Mouse (Mus musculus): ENCODE measurements around the gene Nfic. TPM values are rescaled to one million over a fixed set of nuclear protein-coding genes. Genes with fewer than 3 reads are reported as not detected.

The Nfic gene
- polyA plus RNA-seq, 1 experiment from 2014 or later = 29.2 TPM

GRCm38 (mm10) chr10:81463531-81463930 is 8.1 kb upstream of the Nfic start:
- H3K9ac ChIP-seq (ENCODE audit: low read depth, low read length) = no peak overlapping the region
- no peak overlapping the region for H3K4me2 ChIP-seq (replicated peaks; ENCODE audit: low read depth)
- TF ChIP-seq CTCF (IDR thresholded peaks at IDR 0.05; ENCODE audit: low read depth) = no peak

GRCm38 (mm10) chr10:81462917-81463316 is 7.5 kb upstream of the Nfic start:
- H3K27ac ChIP-seq (ENCODE audit: low read depth, low read length) = no peak overlapping the region
- 82% methylated on average over 7 of the region's 7 CpGs for WGBS
- no peak for ATAC-seq
- no peak overlapping the region for H3K4me2 ChIP-seq (replicated peaks; ENCODE audit: low read depth)
- TF ChIP-seq CTCF (IDR thresholded peaks at IDR 0.05; ENCODE audit: low read depth) = no peak
- H3K36me3 ChIP-seq (ENCODE audit: control insufficient read depth, insufficient read depth) = no peaks in the 10 kb centered on the region
- H3K4me1 ChIP-seq (replicated peaks; ENCODE audit: control insufficient read depth, insufficient read depth, low read length) = peaks cover 4% of the 10 kb centered on the region
- no peaks in the 10 kb centered on the region for H3K9me3 ChIP-seq (ENCODE audit: control insufficient read depth)
- H3K4me3 ChIP-seq (ENCODE audit: low read depth, low read length) = no peak overlapping the region
- no peak overlapping the region for H3K9ac ChIP-seq (ENCODE audit: low read depth, low read length)
- peaks cover 57% of the 10 kb centered on the region for H3K27me3 ChIP-seq (replicated peaks; ENCODE audit: control insufficient read depth, insufficient read depth, low read length)

More at GRCm38 (mm10) chr10:81463531-81463930, 8.1 kb upstream of the Nfic start:
- peaks cover 4% of the 10 kb centered on the region for H3K4me1 ChIP-seq (replicated peaks; ENCODE audit: control insufficient read depth, insufficient read depth, low read length)
- H3K9me3 ChIP-seq (ENCODE audit: control insufficient read depth) = no peaks in the 10 kb centered on the region
- H3K4me3 ChIP-seq (ENCODE audit: low read depth, low read length) = no peak overlapping the region
- 64% methylated on average over 4 of the region's 4 CpGs for WGBS
- H3K36me3 ChIP-seq (ENCODE audit: control insufficient read depth, insufficient read depth) = no peaks in the 10 kb centered on the region
- H3K27ac ChIP-seq (ENCODE audit: low read depth, low read length) = no peak overlapping the region
- peaks cover 53% of the 10 kb centered on the region for H3K27me3 ChIP-seq (replicated peaks; ENCODE audit: control insufficient read depth, insufficient read depth, low read length)
- no peak for ATAC-seq

GRCm38 (mm10) chr10:81462415-81462804 is 7.0 kb upstream of the Nfic start:
- peaks cover 4% of the 10 kb centered on the region for H3K4me1 ChIP-seq (replicated peaks; ENCODE audit: control insufficient read depth, insufficient read depth, low read length)
- H3K27ac ChIP-seq (ENCODE audit: low read depth, low read length) = no peak overlapping the region
- no peaks in the 10 kb centered on the region for H3K36me3 ChIP-seq (ENCODE audit: control insufficient read depth, insufficient read depth)
- no peak overlapping the region for H3K9ac ChIP-seq (ENCODE audit: low read depth, low read length)
- TF ChIP-seq CTCF (IDR thresholded peaks at IDR 0.05; ENCODE audit: low read depth) = no peak
- 43% methylated on average over 7 of the region's 7 CpGs for WGBS
- H3K27me3 ChIP-seq (replicated peaks; ENCODE audit: control insufficient read depth, insufficient read depth, low read length) = peaks cover 62% of the 10 kb centered on the region
- H3K4me2 ChIP-seq (replicated peaks; ENCODE audit: low read depth) = peak overlapping the region; percentile 54
- no peaks in the 10 kb centered on the region for H3K9me3 ChIP-seq (ENCODE audit: control insufficient read depth)
- ATAC-seq = no peak
- 0 out of 2 replicates have a peak overlapping the region, but pooled peaks have one; percentile 11 for H3K4me3 ChIP-seq (ENCODE audit: low read depth, low read length)

GRCm38 (mm10) chr10:81461673-81462414 is 6.4 kb upstream of the Nfic start:
- H3K27me3 ChIP-seq (replicated peaks; ENCODE audit: control insufficient read depth, insufficient read depth, low read length) = peaks cover 67% of the 10 kb centered on the region
- H3K4me2 ChIP-seq (replicated peaks; ENCODE audit: low read depth) = peak overlapping the region; percentile 54
- TF ChIP-seq CTCF (IDR thresholded peaks at IDR 0.05; ENCODE audit: low read depth) = no peak; the same call in 1 of the 2 replicates
- no peak for ATAC-seq
- no peaks in the 10 kb centered on the region for H3K9me3 ChIP-seq (ENCODE audit: control insufficient read depth)
- peak overlapping the region; percentile 11; the same call in 1 of the 2 replicates for H3K4me3 ChIP-seq (ENCODE audit: low read depth, low read length)
- no peak overlapping the region; the same call in 1 of the 2 replicates for H3K27ac ChIP-seq (ENCODE audit: low read depth, low read length)
- peaks cover 4% of the 10 kb centered on the region for H3K4me1 ChIP-seq (replicated peaks; ENCODE audit: control insufficient read depth, insufficient read depth, low read length)
- WGBS = 10% methylated on average over 16 of the region's 16 CpGs
- no peaks in the 10 kb centered on the region for H3K36me3 ChIP-seq (ENCODE audit: control insufficient read depth, insufficient read depth)
- no peak overlapping the region for H3K9ac ChIP-seq (ENCODE audit: low read depth, low read length)

GRCm38 (mm10) chr10:81460951-81461350 is 5.5 kb upstream of the Nfic start:
- Histone ChIP-seq H3K36me3 (ENCODE audit: control insufficient read depth, insufficient read depth) (no peaks in the 10 kb centered on the region), H3K27me3 (replicated peaks; ENCODE audit: control insufficient read depth, insufficient read depth, low read length) (peaks cover 75% of the 10 kb centered on the region), H3K9ac (ENCODE audit: low read depth, low read length) (no peak overlapping the region), H3K4me2 (replicated peaks; ENCODE audit: low read depth) (no peak overlapping the region), H3K27ac (ENCODE audit: low read depth, low read length) (no peak overlapping the region), H3K4me1 (replicated peaks; ENCODE audit: control insufficient read depth, insufficient read depth, low read length) (peaks cover 4% of the 10 kb centered on the region), H3K9me3 (ENCODE audit: control insufficient read depth) (no peaks in the 10 kb centered on the region), H3K4me3 (ENCODE audit: low read depth, low read length) (no peak overlapping the region)
- no peak for ATAC-seq
- TF ChIP-seq CTCF (IDR thresholded peaks at IDR 0.05; ENCODE audit: low read depth) = no peak
- WGBS = 49% methylated on average over 11 of the region's 11 CpGs

- H3K36me3 ChIP-seq (ENCODE audit: control insufficient read depth, insufficient read depth) = no peaks in the 10 kb centered on the region
- peaks cover 4% of the 10 kb centered on the region for H3K4me1 ChIP-seq (replicated peaks; ENCODE audit: control insufficient read depth, insufficient read depth, low read length)
- H3K9me3 ChIP-seq (ENCODE audit: control insufficient read depth) = no peaks in the 10 kb centered on the region
- 32% methylated on average over 20 of the region's 20 CpGs for WGBS
- no peak for TF ChIP-seq CTCF (IDR thresholded peaks at IDR 0.05; ENCODE audit: low read depth)
- H3K9ac ChIP-seq (ENCODE audit: low read depth, low read length) = no peak overlapping the region
- H3K4me2 ChIP-seq (replicated peaks; ENCODE audit: low read depth) = no peak overlapping the region
- peaks cover 80% of the 10 kb centered on the region for H3K27me3 ChIP-seq (replicated peaks; ENCODE audit: control insufficient read depth, insufficient read depth, low read length)
- H3K4me3 ChIP-seq (ENCODE audit: low read depth, low read length) = no peak overlapping the region
- no peak for ATAC-seq
- H3K27ac ChIP-seq (ENCODE audit: low read depth, low read length) = no peak overlapping the region
These were observed 5.0 kb upstream of the Nfic start for GRCm38 (mm10) chr10:81460471-81460870.
